Mouse (Mus musculus) liver, postnatal 0 days (tissue): Measurements from ENCODE around the gene Sdf4.

Experiments used
- CTCF ChIP-seq: sonication (generic); IDR thresholded peaks from 2 replicates; pipeline ENCODE4 v1.5.1; 2016; ENCODE audit warnings: antibody characterized with exemption, low read depth
- EP300 ChIP-seq: IDR thresholded peaks from 2 replicates; pipeline ENCODE4 v1.6.1; 2016; ENCODE audit warnings: antibody characterized with exemption, low read depth, mild to moderate bottlenecking

DNA sequence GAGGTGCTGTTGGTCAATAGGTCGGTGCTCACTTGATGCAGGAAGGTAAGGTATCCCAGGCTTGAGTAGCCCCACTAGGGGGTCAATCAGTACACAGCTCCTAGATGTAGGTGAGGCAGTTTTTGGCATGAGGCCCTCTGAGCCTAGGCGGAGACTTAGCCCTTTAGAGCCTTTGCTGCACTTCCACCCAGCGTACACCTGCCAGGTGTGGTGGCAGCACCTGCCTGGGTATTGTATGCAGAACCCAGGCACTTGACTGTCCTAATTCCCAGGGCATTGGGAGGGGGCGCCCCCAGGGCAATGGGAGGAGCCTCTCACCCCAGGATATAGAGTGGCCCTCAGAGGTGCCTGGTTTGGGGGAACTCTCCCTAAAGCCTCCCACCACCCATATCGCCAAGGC lies 62.5 kb downstream of the Sdf4 start:
- no peak for TF ChIP-seq CTCF
- TF ChIP-seq EP300, result no peak
